Mouse (Mus musculus): ENCODE results near the gene Med9. TPM values are rescaled to one million over a fixed set of nuclear protein-coding genes. Genes with fewer than 3 reads are reported as not detected.

Med9 gene
- polyA plus RNA-seq (2012; rRNA removed) = 21.7 and 26.1 TPM in 2 replicates
- polyA plus RNA-seq (2014; fragmentation: Nextera tagmentation; extraction: Ambion mirVana) = 34.6 TPM in 2 replicates

GRCm38 (mm10) chr11:59947752-59948400, at the start of gene Med9:
Med9 (plus strand) TSS chr11:59948206.
- Histone ChIP-seq H3K9ac (ENCODE audit: low read depth, low read length, severe bottlenecking) (peak within 1 kb of the TSS; percentile 88), H3K36me3 (ENCODE audit: control insufficient read depth, insufficient read depth, low read length) (0 out of 2 replicates have a peak, but pooled peaks cover 3% of the 10 kb centered on the region), H3K27me3 (ENCODE audit: control insufficient read depth, insufficient read depth, low read length) (no peaks in the 10 kb centered on the region), H3K9me3 (ENCODE audit: control insufficient read depth, low read length) (no peaks in the 10 kb centered on the region), H3K4me1 (ENCODE audit: control insufficient read depth, insufficient read depth, low read length) (peaks cover 12% of the 10 kb centered on the region; the same call in 1 of the 2 replicates), H3K27ac (replicated peaks; ENCODE audit: low read depth, low read length) (peak within 1 kb of the TSS; percentile 56), H3K4me3 (replicated peaks; ENCODE audit: low read length) (peak within 1 kb of the TSS; percentile 77), H3K4me2 (replicated peaks; ENCODE audit: low read depth, low read length, severe bottlenecking) (peak within 1 kb of the TSS; percentile 73)
- DNase-seq (ENCODE audit: low spot score) (peak; percentile 94), ATAC-seq (ENCODE audit: low FRiP score, low read depth) (peak; percentile 98)
- 4% methylated on average over 43 of the region's 43 CpGs for WGBS
- TF ChIP-seq POLR2A (IDR thresholded peaks at IDR 0.05; ENCODE audit: borderline replicate concordance, extremely low read depth, insufficient read depth, insufficient read length) = 0 out of 2 replicates have a peak, but pooled peaks have one; percentile 21

GRCm38 (mm10) chr11:59899711-59900685, 48.0 kb upstream of the Med9 start:
- 55% methylated on average over 13 of the region's 13 CpGs for WGBS
- no peak for TF ChIP-seq POLR2A (IDR thresholded peaks at IDR 0.05; ENCODE audit: borderline replicate concordance, extremely low read depth, insufficient read depth, insufficient read length)
- Histone ChIP-seq H3K4me1 (ENCODE audit: control insufficient read depth, insufficient read depth, low read length) (no peaks in the 10 kb centered on the region), H3K4me2 (replicated peaks; ENCODE audit: low read depth, low read length, severe bottlenecking) (no peak overlapping the region), H3K9ac (ENCODE audit: low read depth, low read length, severe bottlenecking) (no peak overlapping the region), H3K27ac (replicated peaks; ENCODE audit: low read depth, low read length) (no peak overlapping the region), H3K27me3 (ENCODE audit: control insufficient read depth, insufficient read depth, low read length) (no peaks in the 10 kb centered on the region), H3K9me3 (ENCODE audit: control insufficient read depth, low read length) (no peaks in the 10 kb centered on the region), H3K36me3 (ENCODE audit: control insufficient read depth, insufficient read depth, low read length) (no peaks in the 10 kb centered on the region), H3K4me3 (replicated peaks; ENCODE audit: low read length) (no peak overlapping the region)
- ATAC-seq (ENCODE audit: low FRiP score, low read depth) = no peak
- DNase-seq (ENCODE audit: low spot score) = peak; percentile 4

- Histone ChIP-seq H3K9ac (ENCODE audit: low read depth, low read length, severe bottlenecking) (no peak overlapping the region), H3K4me3 (replicated peaks; ENCODE audit: low read length) (no peak overlapping the region), H3K4me1 (ENCODE audit: control insufficient read depth, insufficient read depth, low read length) (no peaks in the 10 kb centered on the region), H3K27me3 (ENCODE audit: control insufficient read depth, insufficient read depth, low read length) (no peaks in the 10 kb centered on the region), H3K36me3 (ENCODE audit: control insufficient read depth, insufficient read depth, low read length) (no peaks in the 10 kb centered on the region), H3K9me3 (ENCODE audit: control insufficient read depth, low read length) (no peaks in the 10 kb centered on the region), H3K4me2 (replicated peaks; ENCODE audit: low read depth, low read length, severe bottlenecking) (no peak overlapping the region), H3K27ac (replicated peaks; ENCODE audit: low read depth, low read length) (no peak overlapping the region)
- no peak for ATAC-seq (ENCODE audit: low FRiP score, low read depth)
- no peak for DNase-seq (ENCODE audit: low spot score)
- TF ChIP-seq POLR2A (IDR thresholded peaks at IDR 0.05; ENCODE audit: borderline replicate concordance, extremely low read depth, insufficient read depth, insufficient read length) = no peak
- 89% methylated on average over 1 of the region's 1 CpGs for WGBS
Measured at GRCm38 (mm10) chr11:59900995-59901394, 47.0 kb upstream of the Med9 start.

GRCm38 (mm10) chr11:59902045-59902726, 45.8 kb upstream of the Med9 start:
- TF ChIP-seq POLR2A (IDR thresholded peaks at IDR 0.05; ENCODE audit: borderline replicate concordance, extremely low read depth, insufficient read depth, insufficient read length) = no peak
- Histone ChIP-seq H3K9ac (ENCODE audit: low read depth, low read length, severe bottlenecking) (no peak overlapping the region), H3K4me2 (replicated peaks; ENCODE audit: low read depth, low read length, severe bottlenecking) (no peak overlapping the region), H3K27ac (replicated peaks; ENCODE audit: low read depth, low read length) (no peak overlapping the region), H3K4me1 (ENCODE audit: control insufficient read depth, insufficient read depth, low read length) (no peaks in the 10 kb centered on the region), H3K9me3 (ENCODE audit: control insufficient read depth, low read length) (no peaks in the 10 kb centered on the region), H3K27me3 (ENCODE audit: control insufficient read depth, insufficient read depth, low read length) (no peaks in the 10 kb centered on the region), H3K4me3 (replicated peaks; ENCODE audit: low read length) (no peak overlapping the region), H3K36me3 (ENCODE audit: control insufficient read depth, insufficient read depth, low read length) (no peaks in the 10 kb centered on the region)
- DNase-seq (ENCODE audit: low spot score) = no peak
- ATAC-seq (ENCODE audit: low FRiP score, low read depth) = no peak
- 66% methylated on average over 8 of the region's 8 CpGs for WGBS

All from limb, embryonic 14.5 days (tissue).